Mouse (Mus musculus): Measurements from ENCODE around the gene Grm2. TPM values are rescaled to one million over a fixed set of nuclear protein-coding genes. Genes with fewer than 3 reads are reported as not detected.
"Not testable (repeated sequence)": the region's sequence is repeated elsewhere in the genome, so short reads cannot be mapped to it uniquely, and the experiment has no call there.

Grm2 gene
- polyA plus RNA-seq, 1 experiment from 2014 or later, result 9.5 TPM

- Histone ChIP-seq H3K9me3 (ENCODE audit: control insufficient read depth, low read length) (no peaks in the 10 kb centered on the region), H3K27ac (ENCODE audit: low read depth, low read length) (no peak overlapping the region), H3K27me3 (ENCODE audit: control insufficient read depth, insufficient read depth, low read length) (no peaks in the 10 kb centered on the region), H3K9ac (ENCODE audit: low read depth, low read length) (no peak overlapping the region), H3K4me2 (replicated peaks; ENCODE audit: low read depth, low read length) (no peak overlapping the region), H3K4me3 (ENCODE audit: low read depth, low read length) (no peak overlapping the region), H3K36me3 (ENCODE audit: control insufficient read depth, insufficient read depth, low read length) (no peaks in the 10 kb centered on the region), H3K4me1 (replicated peaks; ENCODE audit: control insufficient read depth, insufficient read depth, low read length) (no peaks in the 10 kb centered on the region)
- WGBS, result 63% methylated on average over 2 of the region's 2 CpGs
- DNase-seq (ENCODE audit: low spot score) (no peak), ATAC-seq (ENCODE audit: low FRiP score) (no peak)
Measured at GRCm38 (mm10) chr9:106613951-106614350, 41.9 kb downstream of the Grm2 start.

- Histone ChIP-seq H3K4me2 (replicated peaks; ENCODE audit: low read depth, low read length) (no peak overlapping the region), H3K9me3 (ENCODE audit: control insufficient read depth, low read length) (no peaks in the 10 kb centered on the region), H3K36me3 (ENCODE audit: control insufficient read depth, insufficient read depth, low read length) (no peaks in the 10 kb centered on the region), H3K27ac (ENCODE audit: low read depth, low read length) (no peak overlapping the region), H3K4me3 (ENCODE audit: low read depth, low read length) (no peak overlapping the region), H3K27me3 (ENCODE audit: control insufficient read depth, insufficient read depth, low read length) (no peaks in the 10 kb centered on the region), H3K9ac (ENCODE audit: low read depth, low read length) (no peak overlapping the region), H3K4me1 (replicated peaks; ENCODE audit: control insufficient read depth, insufficient read depth, low read length) (no peaks in the 10 kb centered on the region)
- 82% methylated on average over 4 of the region's 4 CpGs for WGBS
- ATAC-seq (ENCODE audit: low FRiP score) (no peak), DNase-seq (ENCODE audit: low spot score) (no peak)
Measured at GRCm38 (mm10) chr9:106610727-106611126, 45.2 kb downstream of the Grm2 start.

- Histone ChIP-seq H3K9me3 (ENCODE audit: control insufficient read depth, low read length) (no peaks in the 10 kb centered on the region), H3K27ac (ENCODE audit: low read depth, low read length) (no peak overlapping the region), H3K36me3 (ENCODE audit: control insufficient read depth, insufficient read depth, low read length) (no peaks in the 10 kb centered on the region), H3K9ac (ENCODE audit: low read depth, low read length) (no peak overlapping the region), H3K27me3 (ENCODE audit: control insufficient read depth, insufficient read depth, low read length) (no peaks in the 10 kb centered on the region), H3K4me3 (ENCODE audit: low read depth, low read length) (no peak overlapping the region), H3K4me1 (replicated peaks; ENCODE audit: control insufficient read depth, insufficient read depth, low read length) (no peaks in the 10 kb centered on the region), H3K4me2 (replicated peaks; ENCODE audit: low read depth, low read length) (no peak overlapping the region)
- peak; percentile 80 for DNase-seq (ENCODE audit: low spot score)
- no peak for ATAC-seq (ENCODE audit: low FRiP score)
- WGBS, result 35% methylated on average over 8 of the region's 8 CpGs
Measured at GRCm38 (mm10) chr9:106600546-106600945, 55.3 kb downstream of the Grm2 start.

- no peak overlapping the region for H3K27ac ChIP-seq (ENCODE audit: low read depth, low read length)
- 46% methylated on average over 7 of the region's 7 CpGs for WGBS
- no peaks in the 10 kb centered on the region for H3K36me3 ChIP-seq (ENCODE audit: control insufficient read depth, insufficient read depth, low read length)
- DNase-seq (ENCODE audit: low spot score) (no peak), ATAC-seq (ENCODE audit: low FRiP score) (no peak)
- no peak overlapping the region for H3K4me2 ChIP-seq (replicated peaks; ENCODE audit: low read depth, low read length)
- H3K27me3 ChIP-seq (ENCODE audit: control insufficient read depth, insufficient read depth, low read length), result no peaks in the 10 kb centered on the region
- H3K4me3 ChIP-seq (ENCODE audit: low read depth, low read length), result no peak overlapping the region
- H3K9me3 ChIP-seq (ENCODE audit: control insufficient read depth, low read length), result no peaks in the 10 kb centered on the region
- no peak overlapping the region for H3K9ac ChIP-seq (ENCODE audit: low read depth, low read length)
- no peaks in the 10 kb centered on the region for H3K4me1 ChIP-seq (replicated peaks; ENCODE audit: control insufficient read depth, insufficient read depth, low read length)
Measured at GRCm38 (mm10) chr9:106598466-106598865, 57.4 kb downstream of the Grm2 start.

- WGBS, result 77% methylated on average over 7 of the region's 7 CpGs
- H3K4me2 ChIP-seq (replicated peaks; ENCODE audit: low read depth, low read length), result no peak overlapping the region
- H3K4me1 ChIP-seq (replicated peaks; ENCODE audit: control insufficient read depth, insufficient read depth, low read length), result no peaks in the 10 kb centered on the region
- ATAC-seq (ENCODE audit: low FRiP score) (no peak), DNase-seq (ENCODE audit: low spot score) (no peak)
- no peak overlapping the region for H3K4me3 ChIP-seq (ENCODE audit: low read depth, low read length)
- H3K9me3 ChIP-seq (ENCODE audit: control insufficient read depth, low read length), result no peaks in the 10 kb centered on the region
- no peaks in the 10 kb centered on the region for H3K36me3 ChIP-seq (ENCODE audit: control insufficient read depth, insufficient read depth, low read length)
- no peak overlapping the region for H3K9ac ChIP-seq (ENCODE audit: low read depth, low read length)
- no peaks in the 10 kb centered on the region for H3K27me3 ChIP-seq (ENCODE audit: control insufficient read depth, insufficient read depth, low read length)
- H3K27ac ChIP-seq (ENCODE audit: low read depth, low read length), result no peak overlapping the region
Measured at GRCm38 (mm10) chr9:106595836-106596235, 60.0 kb downstream of the Grm2 start.

GRCm38 (mm10) chr9:106595402-106595801, 60.5 kb downstream of the Grm2 start:
- not testable (repeated sequence) for DNase-seq (ENCODE audit: low spot score); ATAC-seq (ENCODE audit: low FRiP score); H3K36me3 ChIP-seq (ENCODE audit: control insufficient read depth, insufficient read depth, low read length); H3K9ac ChIP-seq (ENCODE audit: low read depth, low read length); H3K4me2 ChIP-seq (replicated peaks; ENCODE audit: low read depth, low read length); H3K9me3 ChIP-seq (ENCODE audit: control insufficient read depth, low read length); H3K27ac ChIP-seq (ENCODE audit: low read depth, low read length); H3K4me1 ChIP-seq (replicated peaks; ENCODE audit: control insufficient read depth, insufficient read depth, low read length); H3K4me3 ChIP-seq (ENCODE audit: low read depth, low read length); H3K27me3 ChIP-seq (ENCODE audit: control insufficient read depth, insufficient read depth, low read length)
- WGBS, result 28% methylated on average over 4 of the region's 4 CpGs

Other genes with a start within 250 kb of the Grm2 start
- gene Rpl29, start 226.6 kb downstream of the Grm2 start, polyA plus RNA-seq (2014; fragmentation: Nextera tagmentation; extraction: Ambion mirVana), result 882 and 903 TPM in 2 replicates
- 26.4 and 30.3 TPM in 2 replicates for gene Acy1, start 217.8 kb downstream of the Grm2 start, polyA plus RNA-seq (2014; fragmentation: Nextera tagmentation; extraction: Ambion mirVana)
- 4.2 and 6.0 TPM in 2 replicates for gene Abhd14b, start 208.6 kb downstream of the Grm2 start, polyA plus RNA-seq (2014; fragmentation: Nextera tagmentation; extraction: Ambion mirVana)
- gene Abhd14a, start 208.4 kb downstream of the Grm2 start, polyA plus RNA-seq (2014; fragmentation: Nextera tagmentation; extraction: Ambion mirVana), result 31.2 and 34.7 TPM in 2 replicates
- 222 and 249 TPM in 2 replicates for gene Pcbp4, start 202.8 kb downstream of the Grm2 start, polyA plus RNA-seq (2014; fragmentation: Nextera tagmentation; extraction: Ambion mirVana)
- gene Gpr62, start 190.1 kb downstream of the Grm2 start, polyA plus RNA-seq (2014; fragmentation: Nextera tagmentation; extraction: Ambion mirVana), result 0.22 and 0.29 TPM in 2 replicates
- 41.3 and 42.2 TPM in 2 replicates for gene Rrp9, start 180.1 kb downstream of the Grm2 start, polyA plus RNA-seq (2014; fragmentation: Nextera tagmentation; extraction: Ambion mirVana)
- 0.54 and 1.4 TPM in 2 replicates for gene Parp3, start 179.1 kb downstream of the Grm2 start, polyA plus RNA-seq (2014; fragmentation: Nextera tagmentation; extraction: Ambion mirVana)
- gene Iqcf1, start 156.1 kb downstream of the Grm2 start, polyA plus RNA-seq (2014; fragmentation: Nextera tagmentation; extraction: Ambion mirVana), result not detected in 2 replicates
- not detected in 2 replicates for gene Iqcf5, start 141.5 kb downstream of the Grm2 start, polyA plus RNA-seq (2014; fragmentation: Nextera tagmentation; extraction: Ambion mirVana)
- gene Iqcf3, start 94.5 kb downstream of the Grm2 start, polyA plus RNA-seq (2014; fragmentation: Nextera tagmentation; extraction: Ambion mirVana), result not detected in 2 replicates
- not detected in 2 replicates for gene Iqcf4, start 85.1 kb downstream of the Grm2 start, polyA plus RNA-seq (2014; fragmentation: Nextera tagmentation; extraction: Ambion mirVana)
- not detected in 2 replicates for gene Iqcf6, start 29.5 kb downstream of the Grm2 start, polyA plus RNA-seq (2014; fragmentation: Nextera tagmentation; extraction: Ambion mirVana)
- gene Tex264, start 29.8 kb upstream of the Grm2 start, polyA plus RNA-seq (2014; fragmentation: Nextera tagmentation; extraction: Ambion mirVana), result 28.1 and 30.0 TPM in 2 replicates
- 6.3 and 8.8 TPM in 2 replicates for gene Rad54l2, start 133.1 kb upstream of the Grm2 start, polyA plus RNA-seq (2014; fragmentation: Nextera tagmentation; extraction: Ambion mirVana)
- gene Dcaf1, start 165.8 kb upstream of the Grm2 start, polyA plus RNA-seq (2014; fragmentation: Nextera tagmentation; extraction: Ambion mirVana), result 30.4 and 32.1 TPM in 2 replicates
- gene Rbm15b, start 231.3 kb upstream of the Grm2 start, polyA plus RNA-seq (2014; fragmentation: Nextera tagmentation; extraction: Ambion mirVana), result 24.0 and 24.5 TPM in 2 replicates
- gene Manf, start 235.9 kb upstream of the Grm2 start, polyA plus RNA-seq (2014; fragmentation: Nextera tagmentation; extraction: Ambion mirVana), result 305 and 309 TPM in 2 replicates

All from hindbrain, embryonic 11.5 days (tissue).